Mouse (Mus musculus): Measurements from ENCODE around the gene Cmss1.

DNA sequence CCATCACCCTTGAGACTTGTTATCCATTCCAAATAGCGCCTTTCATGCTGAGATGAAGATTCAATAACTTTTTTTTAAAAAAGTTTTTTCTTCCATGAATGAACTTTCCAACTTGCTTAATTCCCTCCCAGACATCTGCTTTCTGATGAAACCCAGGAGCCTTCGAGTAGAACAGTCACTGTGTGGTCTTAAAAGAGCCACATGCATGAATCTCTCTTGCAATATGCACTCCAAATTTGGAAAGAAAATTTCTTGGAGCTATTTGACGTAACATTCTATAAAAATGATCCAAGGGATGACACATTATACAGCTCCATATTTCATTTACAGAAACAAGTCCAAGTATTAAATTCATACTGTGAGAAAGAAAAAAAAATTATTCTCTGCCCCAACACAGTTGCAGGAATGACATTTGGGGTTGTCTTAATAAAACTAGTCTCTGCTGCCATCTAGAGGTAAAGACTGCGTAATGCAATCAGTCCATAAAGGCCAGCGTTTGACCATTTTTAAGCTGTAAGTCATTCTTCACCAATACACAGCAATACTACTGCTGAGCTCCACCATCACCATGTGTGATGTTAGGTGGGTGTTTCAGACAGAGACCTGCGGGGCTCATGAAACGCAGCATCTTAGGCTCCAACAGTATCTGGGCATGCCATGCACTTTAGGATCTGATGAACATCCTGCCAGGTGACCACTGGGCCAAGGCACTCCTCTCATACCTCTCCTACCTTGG is 13.1 kb downstream of the Cmss1 start:
- TF ChIP-seq CTCF (IDR thresholded peaks at IDR 0.05; ENCODE audit: low read depth) = peak; percentile 68
- no peak for TF ChIP-seq EP300 (IDR thresholded peaks at IDR 0.05; ENCODE audit: low read depth)
